Mouse (Mus musculus): ENCODE results near the gene Auts2.

DNA sequence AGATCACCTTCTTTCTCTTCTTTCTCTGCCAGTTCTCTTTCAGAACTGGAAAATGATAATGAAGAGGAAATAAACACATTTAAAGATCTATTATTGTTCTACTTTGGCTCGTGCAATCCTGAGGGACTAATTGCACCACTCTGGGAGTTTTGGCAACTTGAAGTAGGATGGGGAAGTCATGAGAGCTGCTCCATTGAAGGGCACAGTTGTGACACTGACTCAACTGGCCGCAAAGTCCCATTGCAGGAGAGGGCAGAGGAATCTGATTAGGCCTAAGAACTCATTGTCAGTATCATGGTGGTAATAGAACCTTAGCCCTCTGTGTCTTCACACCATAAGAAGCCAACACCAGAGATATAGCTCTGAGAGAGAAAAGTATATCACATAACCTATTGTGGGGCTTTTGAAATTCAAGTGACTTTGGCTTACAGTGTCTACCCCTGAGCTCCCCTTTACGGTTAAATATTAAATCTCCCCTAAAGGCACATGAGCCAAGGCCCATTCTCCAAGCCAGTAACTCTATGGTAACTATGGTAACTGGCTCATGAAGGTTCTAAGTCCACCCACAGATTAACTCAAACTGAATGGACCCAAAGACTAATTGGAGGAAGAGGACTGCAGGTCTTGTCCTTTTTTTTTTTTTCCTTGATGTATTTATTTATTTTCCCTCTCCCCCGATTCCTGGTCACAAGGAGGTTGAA, 358.6 kb downstream of the Auts2 start:
- TF ChIP-seq CTCF (IDR thresholded peaks at IDR 0.05) (no peak), EP300 (IDR thresholded peaks at IDR 0.05) (no peak)

Data from lung, postnatal 0 days (tissue).